8 mouse cellular contexts compared by ENCODE assay signal in the genomic region with DNA sequence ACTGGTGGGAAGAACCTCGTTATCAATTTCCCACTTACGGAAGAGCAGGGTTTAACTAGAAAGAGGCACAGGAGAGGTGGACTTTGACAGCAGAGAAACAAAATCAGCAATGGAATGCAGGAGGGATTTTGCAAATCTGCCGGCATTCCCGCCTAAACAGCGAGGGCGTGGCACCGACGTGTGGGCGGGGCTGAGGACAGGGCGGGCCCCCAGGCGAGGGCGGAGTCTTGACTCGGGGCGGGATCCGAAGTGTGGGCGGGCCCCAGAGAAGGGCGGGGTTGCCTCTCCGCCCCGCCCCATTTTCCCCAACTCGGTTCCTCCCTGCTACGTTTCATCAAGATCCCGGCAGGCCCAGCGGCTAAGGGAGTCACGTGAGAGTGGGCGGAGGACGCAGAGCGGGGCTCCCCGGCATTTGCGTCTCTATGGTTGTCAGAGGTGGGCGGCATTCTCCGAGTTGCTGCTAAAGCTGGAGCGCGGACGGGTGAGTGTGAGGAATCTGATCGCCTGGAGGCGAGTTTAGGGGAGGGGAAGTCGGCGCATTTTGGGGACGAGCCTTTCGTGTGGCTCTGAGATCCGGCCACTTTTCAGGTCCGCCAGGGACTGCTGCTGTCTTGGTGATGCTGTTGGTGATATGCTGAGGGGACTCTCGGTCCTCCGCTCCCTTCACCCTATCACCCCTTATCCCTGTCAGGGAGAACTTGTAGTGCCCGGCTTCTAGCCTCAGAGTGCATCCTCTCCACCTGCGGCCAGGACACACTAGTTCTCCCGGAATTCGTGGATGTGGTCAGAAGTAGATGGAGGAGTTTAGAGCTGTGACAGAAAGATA. TPM values are rescaled to one million over a fixed set of nuclear protein-coding genes. Genes with fewer than 3 reads are reported as not detected.
A peak's percentile ranks its signal among the peaks of the same experiment; 100 is the strongest.
DNase-seq lines count a peak whose midpoint lies in the region; ATAC-seq lines count a peak whose summit lies in the region.

A gene (plus strand): TSS at position 271 of the 826 bp plus-strand sequence.

- H3K4me2 ChIP-seq in heart, embryonic 14.5 days (ENCODE audit: low read length): peak within 1 kb of the TSS; percentile 82
- peak within 1 kb of the TSS; percentile 85 for H3K4me2 ChIP-seq in liver, embryonic 13.5 days
- H3K4me2 ChIP-seq in stomach, embryonic 16.5 days (ENCODE audit: low read depth, low read length): peak within 1 kb of the TSS; percentile 72

- H3K36me3 ChIP-seq in heart, embryonic 14.5 days (ENCODE audit: control insufficient read depth, insufficient read depth, low read length): no peaks in the 10 kb centered on the region
- no peaks in the 10 kb centered on the region for H3K36me3 ChIP-seq in liver, embryonic 13.5 days
- no peaks in the 10 kb centered on the region for H3K36me3 ChIP-seq in stomach, embryonic 16.5 days (ENCODE audit: control insufficient read depth, insufficient read depth, low read length)

- peak within 1 kb of the TSS; percentile 77 for H3K9ac ChIP-seq in heart, embryonic 14.5 days (ENCODE audit: low read length)
- H3K9ac ChIP-seq in liver, embryonic 13.5 days: peak within 1 kb of the TSS; percentile 88
- peak within 1 kb of the TSS; percentile 79 for H3K9ac ChIP-seq in stomach, embryonic 16.5 days (ENCODE audit: low read length)

- DNase-seq in c-Kit-negative CD71-positive TER-119-positive erythroid progenitor cells, embryonic 14.5 days (ENCODE audit: low read depth, low spot score): peak; percentile 95
- peak; percentile 83 for DNase-seq in fibroblast of lung, adult 2 months (ENCODE audit: low read depth)
- DNase-seq in kidney, postnatal 14 days: peak; percentile 97
- DNase-seq in liver, embryonic 13.5 days: peak; percentile 95
- DNase-seq in neural tube, embryonic 10.5 days (ENCODE audit: extremely low spot score, low spot score): peak; percentile 96

- peak; percentile 93 for ATAC-seq in CD4-positive, CD25-positive, alpha-beta regulatory T cell, adult 4 months
- ATAC-seq in heart, embryonic 14.5 days (ENCODE audit: insufficient number of reproducible peaks, insufficient read depth, low FRiP score, low read depth): peak; percentile 97
- ATAC-seq in liver, embryonic 13.5 days (ENCODE audit: low read depth): peak; percentile 98
- ATAC-seq in stomach, embryonic 16.5 days (ENCODE audit: insufficient read depth, low FRiP score): peak; percentile 98

- H3K27ac ChIP-seq in heart, embryonic 14.5 days (replicated peaks in 1 of 2; ENCODE audit: control insufficient read depth in 1 of 2, insufficient read depth in 1 of 2, low read depth in 2 of 2, low read length in 2 of 2): peak within 1 kb of the TSS; percentile 58 to 69
- peak within 1 kb of the TSS; percentile 87 for H3K27ac ChIP-seq in liver, embryonic 13.5 days
- peak within 1 kb of the TSS; percentile 42 for H3K27ac ChIP-seq in stomach, embryonic 16.5 days (ENCODE audit: low read length)

- no peaks in the 10 kb centered on the region for H3K27me3 ChIP-seq in heart, embryonic 14.5 days (ENCODE audit: control insufficient read depth, insufficient read depth, low read length)
- no peaks in the 10 kb centered on the region for H3K27me3 ChIP-seq in liver, embryonic 13.5 days
- H3K27me3 ChIP-seq in stomach, embryonic 16.5 days (ENCODE audit: control insufficient read depth, insufficient read depth, low read length): no peaks in the 10 kb centered on the region

- H3K4me1 ChIP-seq in heart, embryonic 14.5 days (ENCODE audit: control insufficient read depth in 2 of 2, insufficient read depth in 2 of 2, low read length in 2 of 2): peaks cover 2 to 6% of the 10 kb centered on the region in 2 experiments; a peak in 3 of 4 replicates
- peaks cover 29% of the 10 kb centered on the region for H3K4me1 ChIP-seq in liver, embryonic 13.5 days (replicated peaks)
- H3K4me1 ChIP-seq in stomach, embryonic 16.5 days (ENCODE audit: control insufficient read depth, insufficient read depth, low read length): peaks cover 7% of the 10 kb centered on the region

- H3K4me3 ChIP-seq in heart, embryonic 14.5 days (ENCODE audit: control insufficient read depth in 1 of 2, insufficient read depth in 1 of 2, low read depth in 1 of 2, low read length in 2 of 2): peak within 1 kb of the TSS; percentile 60 to 81
- peak within 1 kb of the TSS; percentile 85 for H3K4me3 ChIP-seq in liver, embryonic 13.5 days (replicated peaks)
- H3K4me3 ChIP-seq in stomach, embryonic 16.5 days (replicated peaks; ENCODE audit: low read length): peak within 1 kb of the TSS; percentile 69

- H3K9me3 ChIP-seq in heart, embryonic 14.5 days (ENCODE audit: control insufficient read depth, low read length): no peaks in the 10 kb centered on the region
- no peaks in the 10 kb centered on the region for H3K9me3 ChIP-seq in liver, embryonic 13.5 days (replicated peaks)
- no peaks in the 10 kb centered on the region for H3K9me3 ChIP-seq in stomach, embryonic 16.5 days (replicated peaks; ENCODE audit: control insufficient read depth, low read length)

- WGBS in heart, embryonic 14.5 days: under 1% methylated on average over 45 of the region's 48 CpGs
- under 1% methylated on average over 48 of the region's 48 CpGs for WGBS in liver, embryonic 13.5 days (ENCODE audit: insufficient replicate concordance)
- under 1% methylated on average over 48 of the region's 48 CpGs for WGBS in stomach, embryonic 16.5 days

RNA-seq across cellular contexts. Expression of the gene that starts here (rescaled TPM):
- 10 to 100 TPM; 47.1 to 78.3 TPM for polyA plus RNA-seq in CD4-positive, CD25-positive, alpha-beta regulatory T cell, adult 4 months (2017; shearing (Covaris generic))
- 39.0 and 42.5 TPM in 2 replicates for polyA plus RNA-seq in heart, embryonic 14.5 days (2014; fragmentation: Nextera tagmentation; extraction: Ambion mirVana)
- 36.3 and 39.0 TPM in 2 replicates for polyA plus RNA-seq in liver, embryonic 13.5 days (2015; fragmentation: Nextera tagmentation; extraction: Ambion mirVana)
- 74.1 and 77.5 TPM in 2 replicates for polyA plus RNA-seq in stomach, embryonic 16.5 days (2015; fragmentation: Nextera tagmentation; extraction: Ambion mirVana)

Comparison
In these comparisons a context has a peak if more than half of its experiments do, and no peak if none do; other contexts are left out.
1. Peak in every context shown above with its lines: DNase-seq, ATAC-seq, H3K4me3 ChIP-seq and H3K27ac ChIP-seq.